Mouse (Mus musculus) embryonic stem cell, embryonic (primary cell): Measurements from ENCODE around the gene Herc6.
"Not testable (repeated sequence)": the region's sequence is repeated elsewhere in the genome, so short reads cannot be mapped to it uniquely, and the experiment has no call there.

Source experiments
- CTCF ChIA-PET, 4 experiments: fragments of 300-600 bp in 2 of 4; fragments of 350-600 bp in 2 of 4; sonication (Branson Sonifier 250); formaldehyde crosslinking; loops; one replicate each; lab custom pipeline; 2022; ENCODE audit warnings: inconsistent platforms in 2 of 4; lab: Charles Lee
- POLR2A ChIA-PET, 4 experiments: fragments of 300-600 bp in 2 of 4; fragments of 350-600 bp in 2 of 4; sonication (Branson Sonifier 250); formaldehyde crosslinking; loops; one replicate each; lab custom pipeline; 2022; ENCODE audit warnings: antibody characterized with exemption in 4 of 4, inconsistent platforms in 1 of 4; lab: Charles Lee

Herc6 gene

DNA sequence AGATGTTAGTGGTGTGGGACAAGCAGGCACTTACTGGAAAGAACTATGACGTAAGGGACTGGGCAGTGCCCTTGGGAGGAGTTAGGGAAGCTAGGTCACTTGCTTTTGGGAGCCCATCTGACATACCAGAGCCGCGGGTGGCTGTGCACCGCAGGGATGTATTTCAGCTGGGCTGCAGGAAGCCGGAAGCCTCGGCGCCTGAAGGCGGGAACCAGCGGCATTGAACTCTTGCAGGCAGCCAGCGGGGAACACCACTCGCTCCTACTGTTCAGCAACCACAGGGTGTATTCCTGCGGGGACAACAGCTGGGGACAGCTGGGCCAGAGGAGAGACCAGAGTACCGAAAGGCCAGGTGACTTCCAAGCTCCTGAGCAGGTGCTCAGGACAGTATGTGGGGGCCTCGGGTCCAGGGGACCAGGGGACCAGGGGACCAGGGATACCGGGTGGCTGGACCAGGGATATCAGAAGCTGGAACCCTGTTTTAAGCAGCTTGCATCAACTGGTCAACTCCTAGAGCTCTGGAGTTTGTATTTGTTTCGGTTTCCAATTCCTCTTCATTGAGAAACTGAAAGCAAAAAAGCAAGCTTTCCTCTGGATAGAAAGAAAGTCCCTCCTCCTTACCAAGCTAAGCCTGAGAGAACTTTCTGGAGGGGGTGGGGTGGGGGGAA, at the start of gene Herc6:
Gene Herc6, plus strand, starts transcription at position 120 of the 668 bp plus-strand sequence.
- ChIA-PET POLR2A (interaction anchor here in 2 of 4 experiments (0.6 to 0.9 kb wide), 2 partner anchors 745 to 768 kb away, joined by 3 to 4 read pairs; no protein-coding TSS in a partner anchor), CTCF (interaction anchor here in 3 of 4 experiments (0.7 to 0.9 kb wide), 3 partner anchors 10 to 940 kb away, joined by 3 to 11 read pairs (median 8); no protein-coding TSS in a partner anchor)

DNA sequence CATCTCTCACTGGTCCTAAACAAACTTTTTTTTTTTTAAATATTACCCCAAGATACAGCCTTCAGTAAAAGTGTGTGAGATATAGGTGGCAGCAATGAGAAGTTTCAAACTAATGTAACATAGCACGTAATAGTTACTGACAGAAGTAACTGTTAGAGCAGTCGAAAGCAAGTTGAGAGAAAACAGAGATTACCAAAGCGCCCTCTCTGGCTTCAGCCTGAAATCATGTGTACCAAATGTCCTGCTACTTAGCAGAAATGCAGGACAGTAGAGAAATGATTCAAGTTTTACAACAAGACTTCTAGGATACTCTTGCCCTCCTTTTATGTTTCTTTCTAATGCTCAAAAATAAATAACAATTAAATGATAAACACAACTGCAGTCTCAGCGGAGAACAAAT, 49.8 kb upstream of the Herc6 start:
- ChIA-PET POLR2A (no interaction called here), CTCF (no interaction called here)

DNA sequence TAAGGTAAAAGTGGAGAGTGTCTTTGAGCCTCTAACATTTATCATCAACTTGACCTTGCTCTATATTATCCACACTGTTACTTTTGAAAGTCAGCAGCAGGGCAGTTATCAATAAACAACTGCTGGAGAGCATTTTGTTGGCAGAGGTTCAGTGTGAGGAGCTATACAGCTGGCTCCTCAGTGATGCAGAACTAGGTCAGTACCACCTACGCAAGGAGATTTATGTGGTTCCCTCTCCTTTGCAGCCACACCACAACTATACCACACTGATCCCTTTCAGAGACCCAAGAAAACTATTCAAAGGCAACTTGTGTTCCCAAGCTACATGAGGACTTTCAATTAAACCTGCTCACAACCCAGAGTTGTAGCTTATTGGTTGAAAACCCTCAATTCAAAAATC, 49.4 kb upstream of the Herc6 start:
- POLR2A ChIA-PET, result no interaction called here
- CTCF ChIA-PET, result no interaction called here

DNA sequence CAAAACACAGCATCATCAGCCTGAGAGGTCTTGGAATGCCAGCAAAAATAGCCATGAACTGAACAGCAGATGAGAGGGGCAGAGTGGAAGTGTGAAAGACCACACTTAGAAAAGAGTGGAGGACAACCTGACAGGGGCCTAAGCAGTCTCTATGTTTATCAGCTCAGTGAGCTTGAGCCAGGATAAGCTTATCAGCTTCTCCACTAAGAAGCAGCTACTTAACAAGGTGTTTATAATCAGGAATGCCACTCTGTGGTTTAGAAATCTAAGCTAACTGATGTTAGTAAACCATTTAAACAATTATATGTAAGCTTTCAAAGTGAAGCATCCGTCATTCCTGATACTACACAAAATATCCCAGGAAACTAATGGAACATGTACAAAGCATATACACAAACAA, 48.8 kb upstream of the Herc6 start:
- ChIA-PET POLR2A (no interaction called here), CTCF (no interaction called here)

DNA sequence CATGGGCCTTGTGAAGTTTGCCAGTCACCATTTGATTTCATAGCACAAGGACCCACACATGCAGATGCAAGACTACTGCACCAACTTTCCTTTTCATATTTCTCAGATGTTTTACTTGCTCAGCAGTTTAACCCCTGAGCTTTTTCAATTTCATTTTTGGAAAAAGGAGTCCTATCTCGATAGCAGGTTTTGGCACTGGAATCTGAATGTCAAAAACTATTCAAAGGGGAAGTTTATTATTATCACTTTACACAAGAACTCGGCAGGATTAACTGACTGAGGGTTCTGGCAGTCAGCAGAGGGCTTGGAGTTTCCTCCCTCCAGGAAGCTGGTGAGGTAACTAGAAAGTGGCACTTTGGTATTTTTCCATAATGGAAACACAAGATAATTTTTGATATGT, 47.4 kb upstream of the Herc6 start:
- POLR2A ChIA-PET, result interaction anchor here in 1 of 4 experiments (1.5 kb wide), 1 partner anchor 13 kb away, joined by 3 read pairs; no protein-coding TSS in a partner anchor

DNA sequence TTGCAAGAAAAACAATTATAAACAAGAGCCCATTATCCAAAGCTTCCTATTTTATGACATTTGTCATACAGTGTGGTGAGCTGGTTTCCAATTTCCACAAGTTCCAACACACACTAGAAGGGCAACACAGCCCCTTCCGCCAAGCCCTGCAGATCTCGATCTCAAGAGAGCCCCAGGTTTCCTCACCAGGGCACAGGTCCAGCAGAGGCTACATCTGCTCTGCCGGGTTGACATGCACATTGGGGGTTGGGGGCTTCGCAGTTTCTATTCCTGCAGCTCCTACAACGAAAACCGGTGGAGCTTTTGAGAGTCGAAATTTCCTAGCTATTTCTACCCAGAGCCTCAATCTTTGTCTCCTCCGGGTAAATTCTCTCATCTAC, 46.6 kb upstream of the Herc6 start:
- POLR2A ChIA-PET, result interaction anchor here in 3 of 4 experiments (0.8 to 1.8 kb wide), 12 partner anchors 9 to 820 kb away, joined by 3 to 11 read pairs (median 4); partner anchors contain the start of genes Avl9 (in 2 of the 3), Kbtbd2 (in 1 of the 3), Nt5c3 (in 1 of the 3) and Pyurf (in 1 of the 3)
- CTCF ChIA-PET, result no interaction called here

More for the DNA sequence above, 47.4 kb upstream of the Herc6 start:
- CTCF ChIA-PET, result no interaction called here

DNA sequence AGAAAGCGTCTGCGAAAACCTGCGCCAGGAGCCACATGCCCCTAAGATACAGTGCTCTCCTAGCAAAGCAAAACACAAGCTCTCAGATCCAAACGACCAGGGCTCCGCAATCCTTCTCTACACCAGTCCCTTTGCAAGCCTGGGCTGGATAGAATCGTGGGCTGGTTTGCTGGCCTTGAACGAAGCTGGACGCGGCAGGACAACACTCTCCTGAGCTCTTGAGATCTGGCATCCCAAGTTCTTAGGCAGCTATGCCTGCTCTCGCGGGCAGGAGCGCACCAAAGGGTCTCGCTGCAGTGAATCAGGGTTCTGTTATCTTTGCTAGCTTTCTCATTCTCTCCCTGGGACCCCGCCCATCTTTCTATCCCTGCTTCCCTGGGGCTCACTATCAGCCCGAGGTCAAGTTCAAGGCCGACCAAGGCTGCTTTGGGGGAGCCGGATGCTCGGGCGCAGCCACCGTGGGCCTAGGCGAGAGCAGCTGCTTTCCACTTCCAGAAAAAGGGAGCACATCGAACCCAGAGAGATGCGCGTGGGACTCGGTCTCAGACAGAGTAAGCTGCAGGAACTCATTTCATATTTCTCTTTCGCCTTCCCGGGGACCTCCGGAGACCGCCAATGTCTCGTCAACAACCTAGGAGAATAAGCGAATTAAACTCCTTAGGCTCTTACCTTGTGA, 46.1 kb upstream of the Herc6 start:
- POLR2A ChIA-PET, result interaction anchor here (0.8 to 1.8 kb wide), 16 partner anchors 8 to 820 kb away, joined by 3 to 11 read pairs (median 4); partner anchors contain the start of genes Avl9 (in 3 of the 4), Fkbp9 (in 1 of the 4), Kbtbd2 (in 1 of the 4) and Lancl2 (in 1 of the 4)
- CTCF ChIA-PET, result no interaction called here

DNA sequence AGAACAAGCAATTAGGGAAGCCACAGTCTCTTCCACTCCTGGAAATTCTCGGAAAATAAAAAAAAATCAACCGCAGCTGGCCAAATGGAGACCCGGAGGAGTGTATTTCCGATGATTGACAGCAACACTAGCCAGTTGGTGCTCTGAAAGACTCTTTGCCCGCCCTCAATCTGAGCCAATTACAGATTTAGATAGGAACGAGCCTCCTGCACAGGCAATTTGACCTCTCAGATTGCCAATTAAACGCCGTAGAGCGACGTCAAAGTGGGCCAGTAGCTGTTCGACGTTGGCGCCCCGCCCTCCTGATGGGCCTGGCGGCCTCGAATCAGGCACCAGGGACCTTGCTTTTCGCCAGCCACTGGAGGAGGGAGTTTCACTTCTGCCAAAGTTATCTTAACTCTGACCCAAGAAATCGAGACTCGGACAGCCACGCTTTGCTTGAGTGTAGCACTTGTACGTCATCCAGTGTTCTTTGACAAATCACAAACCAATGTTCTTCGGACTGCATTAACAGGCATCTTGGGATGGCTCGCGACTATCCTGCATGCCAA, 45.3 kb upstream of the Herc6 start, which contains the start of gene Ppm1k:
Gene Ppm1k, minus strand, starts transcription at position 83 of the 551 bp plus-strand sequence.
- ChIA-PET CTCF (no interaction called here), POLR2A (interaction anchor here in 3 of 4 experiments (1.0 to 1.8 kb wide), 9 partner anchors 9 to 821 kb away, joined by 3 to 11 read pairs (median 4); partner anchors contain the start of genes Avl9 (in 2 of the 3), Fkbp9 (in 1 of the 3), Lancl2 (in 1 of the 3) and Nt5c3 (in 1 of the 3))

DNA sequence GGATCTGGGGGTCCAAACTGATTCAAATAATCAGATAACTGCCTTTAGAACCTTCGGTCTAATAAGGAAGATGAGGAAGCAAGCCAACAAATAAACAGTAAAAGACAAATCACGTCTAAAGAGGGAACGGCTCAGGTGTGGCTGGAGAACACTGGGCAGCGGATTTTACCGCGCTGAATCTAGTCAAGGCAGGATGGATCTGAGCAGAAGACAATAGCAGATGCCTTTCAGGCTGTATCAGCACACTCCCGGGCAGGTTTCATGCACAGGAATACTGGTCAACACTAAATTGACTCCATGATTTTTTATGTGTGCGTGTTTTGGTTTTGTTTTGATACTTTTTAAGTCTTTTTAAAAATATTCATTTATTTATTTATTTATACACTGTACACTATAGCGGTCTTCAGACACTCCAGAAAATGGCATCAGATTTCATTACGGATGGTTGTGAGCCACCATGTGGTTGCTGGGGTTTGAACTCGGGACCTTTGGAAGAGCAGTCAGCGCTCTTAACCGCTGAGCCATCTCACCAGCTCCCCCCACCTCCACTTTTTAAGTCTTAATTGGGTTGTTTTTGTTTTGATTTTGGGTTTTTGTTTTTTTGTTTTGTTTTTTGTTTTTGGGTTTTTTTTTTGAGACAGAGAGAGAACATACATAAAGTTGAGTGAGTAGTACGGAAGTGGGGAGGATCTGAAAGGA, 44.7 kb upstream of the Herc6 start:
- CTCF ChIA-PET, result no interaction called here
- POLR2A ChIA-PET, result interaction anchor here in 3 of 4 experiments (0.6 to 1.8 kb wide), 7 partner anchors 9 to 822 kb away, joined by 3 to 11 read pairs (median 4); partner anchors contain the start of genes Avl9 (in 2 of the 3) and Fkbp9 (in 1 of the 3)

DNA sequence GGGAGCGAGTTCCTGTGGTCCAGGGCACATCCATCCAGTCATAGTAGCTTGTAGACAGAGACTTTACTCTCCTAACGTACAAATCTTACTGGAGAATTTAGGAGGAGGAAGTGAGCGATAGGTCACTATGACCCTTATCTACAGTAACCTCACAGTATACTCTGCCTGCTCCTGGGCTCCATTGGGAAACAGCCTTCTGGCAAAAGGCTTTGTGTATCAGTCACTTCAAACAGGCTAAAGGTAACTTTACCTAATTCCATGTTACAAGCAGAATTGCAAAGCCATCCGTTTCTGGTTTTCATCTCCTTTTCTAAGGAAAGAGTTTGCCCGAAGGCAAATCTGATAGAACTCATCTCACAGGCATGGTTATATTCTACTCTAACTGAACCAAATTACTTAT, 42.9 kb upstream of the Herc6 start:
- ChIA-PET CTCF (no interaction called here), POLR2A (no interaction called here)

DNA sequence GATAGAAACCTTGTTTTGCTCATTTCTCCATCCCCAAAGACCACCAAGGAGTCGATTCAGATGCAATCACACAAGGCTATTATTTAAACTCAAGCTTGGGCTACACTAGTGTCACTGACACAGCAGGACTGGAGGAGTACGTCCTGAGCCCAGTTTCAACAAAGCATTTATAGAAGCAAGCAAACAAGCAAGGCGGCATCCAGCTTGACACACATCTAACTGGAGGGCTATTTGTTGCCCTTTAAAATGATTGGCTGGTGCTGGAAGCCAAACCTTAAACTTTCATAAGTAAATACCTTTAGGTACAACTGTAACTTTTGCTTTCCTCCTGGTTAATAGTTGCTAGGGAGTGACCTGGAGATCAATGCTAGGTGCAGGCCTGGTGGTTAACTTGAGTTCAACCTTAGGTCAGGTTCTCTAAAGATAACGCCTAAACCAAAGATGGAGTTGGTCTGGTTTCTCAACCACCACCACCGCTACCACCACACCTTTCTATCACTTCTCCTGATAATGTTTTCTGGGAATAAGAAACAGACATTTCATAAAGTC, 39.8 kb upstream of the Herc6 start:
- POLR2A ChIA-PET, result no interaction called here
- CTCF ChIA-PET, result no interaction called here

DNA sequence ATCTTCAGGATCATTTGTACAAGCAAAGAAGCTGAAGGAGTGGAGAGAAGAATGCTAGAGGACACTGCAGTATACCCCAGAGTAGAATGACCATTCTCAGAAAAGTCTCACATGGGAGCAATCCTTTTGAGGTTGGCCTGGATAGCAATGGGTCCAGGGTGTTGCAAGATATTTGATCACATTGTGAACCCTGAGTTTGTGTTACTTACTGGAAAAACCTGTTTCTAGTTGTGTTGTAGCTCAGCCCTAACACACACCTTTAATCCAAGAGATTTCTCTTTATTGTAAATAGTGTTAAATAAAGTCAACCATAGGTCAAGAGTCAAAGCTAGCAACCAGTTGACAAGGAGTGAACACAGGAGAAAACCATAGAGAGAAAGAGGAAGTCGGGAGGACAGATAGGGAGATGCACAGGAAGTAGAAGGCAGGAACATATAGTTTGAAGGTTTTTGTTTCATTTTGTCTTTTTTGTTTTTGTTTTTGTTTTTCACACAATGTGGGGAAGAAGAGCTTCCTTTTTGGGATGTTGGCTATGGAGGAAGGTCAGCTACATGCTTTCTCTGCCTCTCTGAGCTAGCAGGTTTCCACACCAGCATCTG, 39.0 kb upstream of the Herc6 start:
- ChIA-PET CTCF (no interaction called here), POLR2A (no interaction called here)

DNA sequence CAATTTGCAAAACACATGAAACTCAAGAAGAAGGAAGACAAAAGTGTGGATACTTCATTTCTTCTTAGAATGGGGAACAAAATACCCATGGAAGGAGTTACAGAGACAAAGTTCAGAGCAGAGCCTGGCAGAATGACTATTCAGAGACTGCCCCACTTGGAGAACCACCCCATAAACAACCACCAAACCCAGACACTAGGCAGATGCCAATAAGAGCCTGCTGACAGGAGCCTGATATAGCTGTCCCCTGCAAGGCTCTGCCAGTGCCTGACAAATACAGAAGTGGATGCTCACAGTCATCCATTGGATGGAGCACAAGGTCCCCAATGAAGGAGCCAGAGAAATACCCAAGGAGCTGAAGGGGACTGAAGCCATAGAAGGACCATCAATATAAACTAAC, 37.2 kb upstream of the Herc6 start:
- POLR2A ChIA-PET, CTCF ChIA-PET: not testable (repeated sequence)

DNA sequence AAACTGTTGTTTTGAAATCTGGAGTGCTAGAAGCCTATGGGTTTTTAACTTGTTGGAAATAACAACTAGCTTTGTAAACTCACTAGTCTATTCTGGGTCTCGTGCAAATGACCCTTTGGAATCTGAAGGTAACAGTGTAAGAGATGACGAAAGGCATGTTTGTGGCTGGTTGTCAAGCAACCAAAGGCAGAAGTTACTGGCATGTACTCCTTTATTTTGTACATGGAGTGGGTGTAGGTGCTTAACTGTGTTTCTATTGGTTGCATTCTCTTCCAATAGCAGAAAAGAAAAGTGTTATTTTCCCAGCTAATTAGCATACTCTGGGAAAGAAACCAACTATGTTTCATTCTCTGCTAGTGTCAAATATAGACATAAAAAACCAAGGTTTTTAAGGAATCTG, 35.9 kb upstream of the Herc6 start:
- POLR2A ChIA-PET, result no interaction called here
- CTCF ChIA-PET, result no interaction called here

DNA sequence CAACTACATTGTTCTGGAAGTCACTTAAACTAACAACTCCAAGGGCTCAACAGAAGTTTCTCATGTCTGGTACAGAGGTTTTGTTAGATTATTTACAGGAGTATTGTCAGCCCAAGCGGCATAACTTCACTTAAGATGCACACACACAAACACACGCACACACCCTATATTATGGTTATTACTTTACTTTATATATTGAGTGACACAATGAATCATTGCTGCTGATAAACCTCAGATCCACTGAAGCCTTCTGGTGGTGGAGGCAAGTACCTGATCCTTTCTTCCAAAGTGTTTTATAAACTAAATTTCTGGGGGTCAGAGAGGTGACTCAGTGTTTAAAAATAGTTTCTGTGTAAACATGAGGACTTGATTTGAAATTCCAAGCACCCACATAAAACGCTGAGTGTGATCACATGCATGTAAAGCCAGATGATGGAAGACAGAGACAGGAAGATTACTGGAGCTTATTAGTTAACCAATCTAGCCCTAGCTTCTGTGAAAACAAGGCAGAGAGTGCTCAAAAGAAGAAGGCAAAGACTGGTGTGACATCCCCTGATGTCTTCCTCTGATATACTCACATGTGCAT, 29.5 kb upstream of the Herc6 start:
- ChIA-PET CTCF (no interaction called here), POLR2A (interaction anchor here in 1 of 4 experiments (0.7 kb wide), 1 partner anchor 1071 kb away, joined by 5 read pairs; no protein-coding TSS in a partner anchor)

DNA sequence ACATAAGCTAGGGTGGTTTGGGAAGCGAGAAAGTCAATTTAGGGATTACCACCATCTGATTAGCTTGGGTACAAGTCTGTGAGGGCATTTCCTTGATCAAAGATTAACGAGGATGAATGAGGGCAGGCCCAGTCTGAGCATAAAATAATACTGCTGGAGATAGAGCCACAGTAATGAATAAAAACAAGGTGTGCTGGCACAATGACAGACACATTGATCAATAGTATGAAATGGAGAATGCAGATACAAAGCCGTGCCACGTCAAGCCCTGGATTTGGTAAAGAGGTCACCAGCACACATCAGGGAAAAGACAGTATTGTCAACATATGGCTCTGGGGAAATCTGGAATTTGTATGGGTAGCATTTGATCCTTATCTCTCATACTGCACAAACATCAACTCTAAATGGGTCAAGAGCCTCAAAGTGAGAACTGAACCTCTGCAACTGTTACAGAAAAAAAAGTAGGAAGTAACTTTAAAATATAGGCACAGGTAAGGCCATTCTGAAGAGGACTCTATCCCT, 22.9 kb upstream of the Herc6 start:
- ChIA-PET POLR2A (no interaction called here), CTCF (no interaction called here)

DNA sequence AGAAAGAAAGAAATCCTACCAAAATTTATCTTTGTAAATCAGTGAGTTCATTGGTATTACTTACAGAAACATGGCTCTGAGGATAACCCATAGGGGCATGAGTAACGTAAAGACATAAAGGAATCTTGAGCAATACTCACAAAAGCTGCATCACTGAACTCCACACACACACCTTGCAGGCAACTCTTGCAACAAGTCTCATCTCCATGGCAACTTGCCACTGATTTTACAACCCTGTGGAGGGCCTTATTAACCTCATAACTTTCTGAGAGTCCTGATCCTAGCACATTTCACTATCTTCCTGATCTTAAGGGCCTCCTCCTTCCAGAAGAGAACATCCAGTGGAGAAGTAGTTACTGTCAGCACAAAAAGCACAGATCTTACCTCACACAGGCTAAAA, 17.3 kb upstream of the Herc6 start:
- ChIA-PET CTCF (no interaction called here), POLR2A (no interaction called here)

DNA sequence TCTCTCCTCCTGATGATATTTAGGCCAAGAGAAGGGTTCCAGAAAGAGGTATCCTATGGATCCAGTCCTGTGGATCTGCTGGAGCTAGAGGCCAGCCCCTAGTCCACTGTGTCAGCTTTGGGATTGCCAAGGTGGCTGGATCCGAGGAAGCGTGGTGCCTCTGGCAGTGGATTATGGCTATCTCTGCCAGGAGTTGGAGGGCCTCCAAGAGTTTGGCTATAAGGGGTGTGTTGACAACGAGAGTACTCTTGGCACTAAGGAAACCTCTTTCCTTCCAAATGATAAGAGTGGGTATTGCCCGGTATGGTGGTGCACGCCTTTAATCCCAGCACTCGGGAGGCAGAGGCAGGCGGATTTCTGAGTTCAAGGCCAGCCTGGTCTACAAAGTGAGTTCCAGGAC, 15.3 kb upstream of the Herc6 start:
- ChIA-PET POLR2A (no interaction called here), CTCF (no interaction called here)
